Mouse (Mus musculus) gastrocnemius, adult 2 months (tissue): ENCODE data around the gene Rara. TPM values are rescaled to one million over a fixed set of nuclear protein-coding genes. Genes with fewer than 3 reads are reported as not detected.

ENCODE experiments used
- DNase-seq: peaks from one replicate; pipeline ENCODE4 v3.0.0; 2022
- H3K27ac ChIP-seq: fragments of 200-600 bp; 2 replicates; pipeline ENCODE4 v1.8.1; 2022; ENCODE audit warnings: mild to moderate bottlenecking
- H3K4me3 ChIP-seq: fragments of 200-600 bp; 2 replicates; pipeline ENCODE4 v1.8.1; 2022; ENCODE audit warnings: mild to moderate bottlenecking, moderate library complexity
- CTCF ChIP-seq: fragments of 200-600 bp; IDR thresholded peaks from 2 replicates; pipeline ENCODE4 v1.8.1; 2022; ENCODE audit warnings: antibody characterized with exemption, mild to moderate bottlenecking, moderate library complexity
- intact Hi-C: fragments of 180-260 bp; cut with DNase I; formaldehyde crosslinking; loops from one replicate; pipeline ENCODE4 v1.15.1; 2025
- total RNA-seq, 2 experiments: library from RNA; stranded (reverse); gene quantifications; 2 replicates each; pipeline ENCODE4 v1.2.3; 2021

Gene Rara
- total RNA-seq, 2 experiments from 2014 or later, result 10.2 to 12.4 TPM

- no peak for TF ChIP-seq CTCF
- intact Hi-C loops, result loop anchor here (5.0 kb wide), 1 partner anchor 107 kb away; the partner anchor contains the start of gene Wipf2
- H3K27ac ChIP-seq, result 0 out of 2 replicates have a peak overlapping the region, but pooled peaks have one; percentile 12
- no peak overlapping the region for H3K4me3 ChIP-seq
- DNase-seq, result peak; percentile 64
Observed at GRCm38 (mm10) chr11:98969496-98969927, 41.9 kb downstream of the Rara start.

GRCm38 (mm10) chr11:98970191-98970925, 42.7 kb downstream of the Rara start:
- intact Hi-C loops, result no loop called here
- no peak for TF ChIP-seq CTCF
- DNase-seq, result peak; percentile 25
- H3K4me3 ChIP-seq, result no peak overlapping the region
- 0 out of 2 replicates have a peak overlapping the region, but pooled peaks have one; percentile 16 for H3K27ac ChIP-seq

GRCm38 (mm10) chr11:98971316-98972031, 43.9 kb downstream of the Rara start:
- Histone ChIP-seq H3K27ac (0 out of 2 replicates have a peak overlapping the region, but pooled peaks have one; percentile 21), H3K4me3 (no peak overlapping the region)
- DNase-seq, result peak; percentile 74
- intact Hi-C loops, result no loop called here
- no peak for TF ChIP-seq CTCF

GRCm38 (mm10) chr11:98972215-98972614, 44.6 kb downstream of the Rara start:
- intact Hi-C loops, result no loop called here
- H3K4me3 ChIP-seq, result no peak overlapping the region
- H3K27ac ChIP-seq, result no peak overlapping the region
- peak; percentile 89 for DNase-seq
- TF ChIP-seq CTCF, result peak; percentile 94

- Histone ChIP-seq H3K4me3 (no peak overlapping the region), H3K27ac (no peak overlapping the region)
- DNase-seq, result no peak
- intact Hi-C loops, result loop anchor here (1.0 kb wide), 1 partner anchor 51 kb away; no protein-coding TSS in a partner anchor
- TF ChIP-seq CTCF, result no peak
Observed at GRCm38 (mm10) chr11:98972801-98973360, 45.3 kb downstream of the Rara start.

- peak; percentile 29; the same call in 1 of the 2 replicates for TF ChIP-seq CTCF
- H3K27ac ChIP-seq, result no peak overlapping the region
- peak; percentile 68 for DNase-seq
- intact Hi-C loops, result loop anchor here (1.0 kb wide), 1 partner anchor 51 kb away; no protein-coding TSS in a partner anchor
- H3K4me3 ChIP-seq, result no peak overlapping the region
Observed at GRCm38 (mm10) chr11:98973584-98973983, 46.0 kb downstream of the Rara start.

- no peak overlapping the region for H3K4me3 ChIP-seq
- no peak overlapping the region for H3K27ac ChIP-seq
- no peak for TF ChIP-seq CTCF
- intact Hi-C loops, result no loop called here
- DNase-seq, result no peak
Observed at GRCm38 (mm10) chr11:98974213-98974612, 46.6 kb downstream of the Rara start.

- intact Hi-C loops, result no loop called here
Observed at GRCm38 (mm10) chr11:98974871-98975719, 47.5 kb downstream of the Rara start.

GRCm38 (mm10) chr11:98978526-98979148, 51.0 kb downstream of the Rara start:
- TF ChIP-seq CTCF, result no peak
- H3K27ac ChIP-seq, result no peak overlapping the region
- intact Hi-C loops, result no loop called here
- H3K4me3 ChIP-seq, result no peak overlapping the region
- DNase-seq, result no peak

More at GRCm38 (mm10) chr11:98974871-98975719, 47.5 kb downstream of the Rara start:
- peak; percentile 83 for TF ChIP-seq CTCF
- DNase-seq, result peak; percentile 81
- Histone ChIP-seq H3K27ac (no peak overlapping the region), H3K4me3 (no peak overlapping the region)

GRCm38 (mm10) chr11:98979356-98979755, 51.7 kb downstream of the Rara start:
- Histone ChIP-seq H3K27ac (no peak overlapping the region), H3K4me3 (no peak overlapping the region)
- TF ChIP-seq CTCF, result no peak
- no peak for DNase-seq
- intact Hi-C loops, result no loop called here

- no peak for DNase-seq
- Histone ChIP-seq H3K27ac (peak overlapping the region; percentile 53; the same call in 1 of the 2 replicates), H3K4me3 (peak overlapping the region; percentile 73)
- no peak for TF ChIP-seq CTCF
- intact Hi-C loops, result loop anchor here (5.0 kb wide), 3 partner anchors 56 to 171 kb away; no protein-coding TSS in a partner anchor
Observed at GRCm38 (mm10) chr11:98981289-98981996, 53.8 kb downstream of the Rara start.
